Mouse (Mus musculus): ENCODE results near the gene Fars2. TPM values are rescaled to one million over a fixed set of nuclear protein-coding genes. Genes with fewer than 3 reads are reported as not detected.
A peak's percentile ranks its signal among the peaks of the same experiment; 100 is the strongest.

Fars2 gene
- polyA plus RNA-seq, 1 experiment from 2014 or later = 31.2 TPM

- no peak overlapping the region for H3K27ac ChIP-seq
Observed at GRCm38 (mm10) chr13:36267399-36267798, 150.2 kb downstream of the Fars2 start.

GRCm38 (mm10) chr13:36270867-36271266, 153.7 kb downstream of the Fars2 start:
- Histone ChIP-seq H3K27me3 (ENCODE audit: control insufficient read depth, insufficient read depth, low read length) (no peaks in the 10 kb centered on the region), H3K9me3 (ENCODE audit: control insufficient read depth, low read length) (no peaks in the 10 kb centered on the region), H3K27ac (no peak overlapping the region), H3K4me1 (replicated peaks; ENCODE audit: control insufficient read depth, insufficient read depth, low read length) (no peaks in the 10 kb centered on the region), H3K36me3 (replicated peaks; ENCODE audit: control insufficient read depth, insufficient read depth) (no peaks in the 10 kb centered on the region), H3K9ac (no peak overlapping the region), H3K4me3 (replicated peaks; ENCODE audit: low read length) (no peak overlapping the region), H3K4me2 (replicated peaks) (no peak overlapping the region)
- DNase-seq (ENCODE audit: low spot score) (no peak), ATAC-seq (ENCODE audit: low FRiP score) (no peak)
- 78% methylated on average over 1 of the region's 1 CpGs for WGBS

More at GRCm38 (mm10) chr13:36267399-36267798, 150.2 kb downstream of the Fars2 start:
- no peaks in the 10 kb centered on the region for H3K9me3 ChIP-seq (ENCODE audit: control insufficient read depth, low read length)
- no peaks in the 10 kb centered on the region for H3K36me3 ChIP-seq (replicated peaks; ENCODE audit: control insufficient read depth, insufficient read depth)
- H3K9ac ChIP-seq = no peak overlapping the region
- no peak overlapping the region for H3K4me2 ChIP-seq (replicated peaks)
- 73% methylated on average over 1 of the region's 1 CpGs for WGBS
- H3K4me1 ChIP-seq (replicated peaks; ENCODE audit: control insufficient read depth, insufficient read depth, low read length) = 0 out of 2 replicates have a peak, but pooled peaks cover 9% of the 10 kb centered on the region
- no peaks in the 10 kb centered on the region for H3K27me3 ChIP-seq (ENCODE audit: control insufficient read depth, insufficient read depth, low read length)
- no peak for ATAC-seq (ENCODE audit: low FRiP score)
- H3K4me3 ChIP-seq (replicated peaks; ENCODE audit: low read length) = no peak overlapping the region
- no peak for DNase-seq (ENCODE audit: low spot score)

GRCm38 (mm10) chr13:36273497-36273896, 156.3 kb downstream of the Fars2 start:
- no peak overlapping the region for H3K27ac ChIP-seq
- WGBS = 50% methylated on average over 2 of the region's 2 CpGs
- ATAC-seq (ENCODE audit: low FRiP score) (no peak), DNase-seq (ENCODE audit: low spot score) (no peak)
- H3K36me3 ChIP-seq (replicated peaks; ENCODE audit: control insufficient read depth, insufficient read depth) = no peaks in the 10 kb centered on the region
- no peaks in the 10 kb centered on the region for H3K27me3 ChIP-seq (ENCODE audit: control insufficient read depth, insufficient read depth, low read length)
- no peak overlapping the region for H3K4me3 ChIP-seq (replicated peaks; ENCODE audit: low read length)
- no peak overlapping the region for H3K9ac ChIP-seq
- H3K4me2 ChIP-seq (replicated peaks) = no peak overlapping the region
- H3K9me3 ChIP-seq (ENCODE audit: control insufficient read depth, low read length) = no peaks in the 10 kb centered on the region
- H3K4me1 ChIP-seq (replicated peaks; ENCODE audit: control insufficient read depth, insufficient read depth, low read length) = no peaks in the 10 kb centered on the region

GRCm38 (mm10) chr13:36276194-36276593, 159.0 kb downstream of the Fars2 start:
- DNase-seq (ENCODE audit: low spot score) = no peak
- Histone ChIP-seq H3K4me1 (replicated peaks; ENCODE audit: control insufficient read depth, insufficient read depth, low read length) (no peaks in the 10 kb centered on the region), H3K9ac (no peak overlapping the region), H3K27ac (no peak overlapping the region), H3K36me3 (replicated peaks; ENCODE audit: control insufficient read depth, insufficient read depth) (no peaks in the 10 kb centered on the region), H3K9me3 (ENCODE audit: control insufficient read depth, low read length) (no peaks in the 10 kb centered on the region), H3K27me3 (ENCODE audit: control insufficient read depth, insufficient read depth, low read length) (0 out of 2 replicates have a peak, but pooled peaks cover 3% of the 10 kb centered on the region), H3K4me3 (replicated peaks; ENCODE audit: low read length) (no peak overlapping the region), H3K4me2 (replicated peaks) (no peak overlapping the region)
- 93% methylated on average over 2 of the region's 2 CpGs for WGBS
- no peak for ATAC-seq (ENCODE audit: low FRiP score)

- Histone ChIP-seq H3K9me3 (ENCODE audit: control insufficient read depth, low read length) (no peaks in the 10 kb centered on the region), H3K9ac (no peak overlapping the region), H3K4me3 (replicated peaks; ENCODE audit: low read length) (no peak overlapping the region), H3K36me3 (replicated peaks; ENCODE audit: control insufficient read depth, insufficient read depth) (no peaks in the 10 kb centered on the region), H3K27me3 (ENCODE audit: control insufficient read depth, insufficient read depth, low read length) (peaks cover 11% of the 10 kb centered on the region; the same call in 1 of the 2 replicates), H3K27ac (peak overlapping the region; percentile 83), H3K4me1 (replicated peaks; ENCODE audit: control insufficient read depth, insufficient read depth, low read length) (peaks cover 25% of the 10 kb centered on the region), H3K4me2 (replicated peaks) (peak overlapping the region; percentile 36; the same call in 1 of the 2 replicates)
- DNase-seq (ENCODE audit: low spot score) (peak; percentile 93), ATAC-seq (ENCODE audit: low FRiP score) (peak; percentile 35; the same call in 1 of the 2 replicates)
- WGBS = 5% methylated on average over 6 of the region's 6 CpGs
Observed at GRCm38 (mm10) chr13:36282018-36282417, 164.8 kb downstream of the Fars2 start.

GRCm38 (mm10) chr13:36282785-36283544, 165.8 kb downstream of the Fars2 start:
- WGBS = 5% methylated on average over 7 of the region's 7 CpGs
- no peak overlapping the region for H3K4me3 ChIP-seq (replicated peaks; ENCODE audit: low read length)
- H3K9me3 ChIP-seq (ENCODE audit: control insufficient read depth, low read length) = no peaks in the 10 kb centered on the region
- ATAC-seq (ENCODE audit: low FRiP score) = peak; percentile 91
- peak; percentile 76 for DNase-seq (ENCODE audit: low spot score)
- peaks cover 11% of the 10 kb centered on the region; the same call in 1 of the 2 replicates for H3K27me3 ChIP-seq (ENCODE audit: control insufficient read depth, insufficient read depth, low read length)
- peak overlapping the region; percentile 83 for H3K27ac ChIP-seq
- H3K4me2 ChIP-seq (replicated peaks) = peak overlapping the region; percentile 36
- H3K4me1 ChIP-seq (replicated peaks; ENCODE audit: control insufficient read depth, insufficient read depth, low read length) = peaks cover 25% of the 10 kb centered on the region
- peak overlapping the region; percentile 33; the same call in 1 of the 2 replicates for H3K9ac ChIP-seq
- H3K36me3 ChIP-seq (replicated peaks; ENCODE audit: control insufficient read depth, insufficient read depth) = no peaks in the 10 kb centered on the region

GRCm38 (mm10) chr13:36283545-36284067, 166.4 kb downstream of the Fars2 start:
- Histone ChIP-seq H3K27me3 (ENCODE audit: control insufficient read depth, insufficient read depth, low read length) (peaks cover 11% of the 10 kb centered on the region; the same call in 1 of the 2 replicates), H3K4me2 (replicated peaks) (peak overlapping the region; percentile 36; the same call in 1 of the 2 replicates), H3K9me3 (ENCODE audit: control insufficient read depth, low read length) (no peaks in the 10 kb centered on the region), H3K36me3 (replicated peaks; ENCODE audit: control insufficient read depth, insufficient read depth) (no peaks in the 10 kb centered on the region), H3K9ac (peak overlapping the region; percentile 33; the same call in 1 of the 2 replicates), H3K4me3 (replicated peaks; ENCODE audit: low read length) (no peak overlapping the region), H3K27ac (peak overlapping the region; percentile 83), H3K4me1 (replicated peaks; ENCODE audit: control insufficient read depth, insufficient read depth, low read length) (peaks cover 25% of the 10 kb centered on the region)
- ATAC-seq (ENCODE audit: low FRiP score) (peak; percentile 85), DNase-seq (ENCODE audit: low spot score) (no peak)
- WGBS = 13% methylated on average over 7 of the region's 7 CpGs

- ATAC-seq (ENCODE audit: low FRiP score) (no peak), DNase-seq (ENCODE audit: low spot score) (no peak)
- no peaks in the 10 kb centered on the region for H3K9me3 ChIP-seq (ENCODE audit: control insufficient read depth, low read length)
- peak overlapping the region; percentile 83; the same call in 1 of the 2 replicates for H3K27ac ChIP-seq
- peaks cover 11% of the 10 kb centered on the region; the same call in 1 of the 2 replicates for H3K27me3 ChIP-seq (ENCODE audit: control insufficient read depth, insufficient read depth, low read length)
- H3K4me1 ChIP-seq (replicated peaks; ENCODE audit: control insufficient read depth, insufficient read depth, low read length) = peaks cover 25% of the 10 kb centered on the region
- no peak overlapping the region for H3K9ac ChIP-seq
- WGBS = 22% methylated on average over 1 of the region's 1 CpGs
- H3K4me3 ChIP-seq (replicated peaks; ENCODE audit: low read length) = no peak overlapping the region
- no peak overlapping the region for H3K4me2 ChIP-seq (replicated peaks)
- no peaks in the 10 kb centered on the region for H3K36me3 ChIP-seq (replicated peaks; ENCODE audit: control insufficient read depth, insufficient read depth)
Observed at GRCm38 (mm10) chr13:36284097-36284496, 166.9 kb downstream of the Fars2 start.

- 97% methylated on average over 2 of the region's 2 CpGs for WGBS
- no peak for DNase-seq (ENCODE audit: low spot score)
- no peaks in the 10 kb centered on the region for H3K9me3 ChIP-seq (ENCODE audit: control insufficient read depth, low read length)
- ATAC-seq (ENCODE audit: low FRiP score) = no peak
- no peak overlapping the region for H3K27ac ChIP-seq
- H3K4me3 ChIP-seq (replicated peaks; ENCODE audit: low read length) = no peak overlapping the region
- no peak overlapping the region for H3K9ac ChIP-seq
- H3K4me1 ChIP-seq (replicated peaks; ENCODE audit: control insufficient read depth, insufficient read depth, low read length) = peaks cover 25% of the 10 kb centered on the region
- H3K36me3 ChIP-seq (replicated peaks; ENCODE audit: control insufficient read depth, insufficient read depth) = no peaks in the 10 kb centered on the region
- H3K27me3 ChIP-seq (ENCODE audit: control insufficient read depth, insufficient read depth, low read length) = peaks cover 11% of the 10 kb centered on the region; the same call in 1 of the 2 replicates
- H3K4me2 ChIP-seq (replicated peaks) = no peak overlapping the region
Observed at GRCm38 (mm10) chr13:36285235-36285634, 168.0 kb downstream of the Fars2 start.

Measured in hindbrain, embryonic 14.5 days (tissue).